ENCODE assay signal across 8 mouse cellular contexts in genomic region chr5:99202074-99202837, GRCm38 (mm10).
A peak's percentile ranks its signal among the peaks of the same experiment; 100 is the strongest.
DNase-seq lines count a peak whose midpoint lies in the region; ATAC-seq and TF ChIP-seq lines count a peak whose summit lies in the region.

No protein-coding gene starts in this region.

- DNase-seq in gastrocnemius, adult 18-20 months (ENCODE audit: low spot score) = peak; percentile 33
- no peak for DNase-seq in gastrocnemius, postnatal 25 days
- DNase-seq in cerebellum, adult 18-20 months = peak; percentile 51 to 61
- DNase-seq in induced T-regulatory cell, adult 2 months (ENCODE audit: low read depth) = peak; percentile 75
- peak; percentile 58 to 64 for DNase-seq in left cerebral cortex, adult 2 months (ENCODE audit: extremely low spot score in 1 of 2, low spot score in 2 of 2)
- DNase-seq in right cerebral cortex, postnatal 14 days = peak; percentile 54

- H3K4me3 ChIP-seq in left cerebral cortex, adult 2 months = peak overlapping the region; percentile 20; the same call in 1 of the 2 replicates

- H3K27ac ChIP-seq in left cerebral cortex, adult 2 months = no peak overlapping the region

- ATAC-seq in frontal cortex, adult (ENCODE audit: low TSS enrichment) = peak; percentile 89
- 0 out of 2 replicates have a peak, but pooled peaks have one; percentile 35 for ATAC-seq in megakaryocyte, adult 5-6 weeks (ENCODE audit: poor library complexity, severe bottlenecking)

- intact Hi-C loops in left cerebral cortex, adult 2 months (cut with DNase I) = loop anchor here (1.0 to 10.0 kb wide), 6 partner anchors 45 to 835 kb away; partner anchors contain the start of genes Enoph1 and Hnrnpdl

- peak; percentile 72 for TF ChIP-seq CTCF in left cerebral cortex, adult 2 months (IDR thresholded peaks at IDR 0.05)
